ENCODE assay signal across 9 mouse cellular contexts in the genomic region with DNA sequence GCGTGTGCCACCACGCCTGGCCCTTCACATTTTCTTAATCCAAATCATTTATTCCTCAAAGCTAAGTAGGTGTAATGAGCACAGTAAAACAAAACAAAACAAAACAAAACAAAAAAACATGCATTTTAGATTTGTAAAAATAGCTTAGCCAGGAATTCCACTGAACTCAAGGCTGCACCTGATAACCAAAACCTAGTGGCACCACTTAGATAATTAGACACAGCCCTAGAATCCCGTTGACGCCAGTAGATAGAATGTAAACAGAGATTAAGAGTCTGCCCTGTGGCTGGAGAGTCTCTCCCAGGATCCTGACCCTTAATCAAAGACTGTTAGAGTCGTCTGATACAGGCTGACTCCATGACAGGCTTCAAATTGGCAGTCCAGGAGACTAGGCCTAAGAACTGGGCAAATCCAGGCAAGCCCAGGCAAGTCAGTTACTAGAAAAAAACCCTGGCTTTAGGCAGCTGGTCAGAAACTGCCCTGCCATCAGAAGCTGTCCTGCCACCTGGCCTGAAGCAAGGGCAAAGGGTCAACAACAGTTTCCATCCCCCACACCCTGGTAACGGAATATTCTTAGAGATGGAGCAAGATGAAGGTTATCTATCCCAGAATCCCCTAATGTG. TPM values are rescaled to one million over a fixed set of nuclear protein-coding genes. Genes with fewer than 3 reads are reported as not detected.
A peak's percentile ranks its signal among the peaks of the same experiment; 100 is the strongest.
DNase-seq lines count a peak whose midpoint lies in the region; ATAC-seq and TF ChIP-seq lines count a peak whose summit lies in the region.
"Had no signal": no experiment of that assay in that cellular context is flagged by ENCODE, and none has a peak within 500 bp of the region (broad histone marks: within the 10 kb centered on the region; RNA-seq: fewer than 3 reads in every experiment).

No protein-coding gene starts in this region.

- no peaks in the 10 kb centered on the region for H3K36me3 ChIP-seq in kidney, postnatal 0 days (ENCODE audit: insufficient read depth, low read length)
- H3K36me3 ChIP-seq in liver, embryonic 15.5 days (replicated peaks): no peaks in the 10 kb centered on the region

- 83% methylated on average over 6 of the region's 6 CpGs for WGBS in kidney, postnatal 0 days
- 54% methylated on average over 6 of the region's 6 CpGs for WGBS in liver, embryonic 15.5 days (ENCODE audit: insufficient replicate concordance)

- DNase-seq in kidney, postnatal 0 days (ENCODE audit: low spot score): no peak
- DNase-seq in kidney, postnatal 36 days: no peak
- DNase-seq in ES-CJ7 (ENCODE audit: low read depth, low spot score): peak; percentile 14
- DNase-seq in adipocyte (ENCODE audit: low spot score): peak; percentile 17
- DNase-seq in thymus, postnatal 4 days: no peak
- no peak for DNase-seq in left cerebral cortex, postnatal 4 days
- DNase-seq: thymus, postnatal 25 days had no signal

- no peak overlapping the region for H3K4me3 ChIP-seq in kidney, postnatal 0 days (replicated peaks; ENCODE audit: low read depth, low read length)
- H3K4me3 ChIP-seq in liver, embryonic 15.5 days (replicated peaks): no peak overlapping the region

- 0 out of 2 replicates have a peak overlapping the region, but pooled peaks have one; percentile 15 for H3K27ac ChIP-seq in kidney, postnatal 0 days
- H3K27ac ChIP-seq in liver, embryonic 15.5 days (replicated peaks): peak overlapping the region; percentile 92

- no peaks in the 10 kb centered on the region for H3K27me3 ChIP-seq in kidney, postnatal 0 days (ENCODE audit: insufficient read depth, low read length)
- peaks cover 21% of the 10 kb centered on the region; the same call in 1 of the 2 replicates for H3K27me3 ChIP-seq in liver, embryonic 15.5 days

- TF ChIP-seq CTCF in kidney, postnatal 0 days (IDR thresholded peaks at IDR 0.05; ENCODE audit: low read depth): no peak

- H3K9me3 ChIP-seq in kidney, postnatal 0 days (replicated peaks; ENCODE audit: low read length): no peaks in the 10 kb centered on the region
- no peaks in the 10 kb centered on the region for H3K9me3 ChIP-seq in liver, embryonic 15.5 days (replicated peaks)

- H3K4me1 ChIP-seq in kidney, postnatal 0 days (replicated peaks; ENCODE audit: insufficient read depth, low read length): no peaks in the 10 kb centered on the region
- peaks cover 38% of the 10 kb centered on the region for H3K4me1 ChIP-seq in liver, embryonic 15.5 days (replicated peaks)

- H3K4me2 ChIP-seq in kidney, postnatal 0 days (ENCODE audit: low read length): no peak overlapping the region
- H3K4me2 ChIP-seq in liver, embryonic 15.5 days: peak overlapping the region; percentile 78; the same call in 1 of the 2 replicates

- H3K9ac ChIP-seq in kidney, postnatal 0 days (ENCODE audit: low read depth, low read length): no peak overlapping the region
- peak overlapping the region; percentile 7; the same call in 1 of the 2 replicates for H3K9ac ChIP-seq in liver, embryonic 15.5 days

- no peak for ATAC-seq in kidney, postnatal 0 days (replicated peaks; ENCODE audit: low FRiP score, low read depth)
- ATAC-seq in liver, embryonic 15.5 days (ENCODE audit: insufficient read depth): no peak

- intact Hi-C loops in left cerebral cortex, postnatal 4 days (cut with DNase I): no loop called here

RNA-seq across cellular contexts. Expression of gene Btbd8, which starts 1.1 kb away (rescaled TPM):
- polyA plus RNA-seq in kidney, postnatal 0 days (2015; fragmentation: Nextera tagmentation; extraction: Ambion mirVana): 2.9 and 3.1 TPM in 2 replicates
- polyA plus RNA-seq in liver, embryonic 15.5 days (2015; fragmentation: Nextera tagmentation; extraction: Ambion mirVana): 1.2 and 1.4 TPM in 2 replicates
- 10 to 100 TPM; 61.9 to 64.8 TPM for total RNA-seq in left cerebral cortex, postnatal 4 days (2021)

RNA-seq across cellular contexts. Expression of gene Lpcat2b, which starts 5.3 kb away (rescaled TPM):
- polyA plus RNA-seq in kidney, postnatal 0 days (2015; fragmentation: Nextera tagmentation; extraction: Ambion mirVana): not detected in 2 replicates
- polyA plus RNA-seq in liver, embryonic 15.5 days (2015; fragmentation: Nextera tagmentation; extraction: Ambion mirVana): not detected in 2 replicates
- not detected for total RNA-seq in left cerebral cortex, postnatal 4 days (2021)
- polyA plus RNA-seq: hindbrain, embryonic 11.5 days had no signal

RNA-seq across cellular contexts. Expression of gene Ephx4, which starts 34.2 kb away (rescaled TPM):
- 1.5 and 1.8 TPM in 2 replicates for polyA plus RNA-seq in kidney, postnatal 0 days (2015; fragmentation: Nextera tagmentation; extraction: Ambion mirVana)
- polyA plus RNA-seq in liver, embryonic 15.5 days (2015; fragmentation: Nextera tagmentation; extraction: Ambion mirVana): 0.09 TPM in 2 replicates
- 10 to 100 TPM; 15.4 to 15.7 TPM for total RNA-seq in left cerebral cortex, postnatal 4 days (2021)

Comparison
In these comparisons a context has a peak if more than half of its experiments do, and no peak if none do; other contexts are left out.
1. DNase-seq: peak in ES-CJ7 (single experiment) and adipocyte (single experiment); none in kidney, postnatal 0 days (single experiment), kidney, postnatal 36 days (0 of 2), thymus, postnatal 4 days (single experiment) and left cerebral cortex, postnatal 4 days (single experiment).